Mouse (Mus musculus): ENCODE data around the gene Taok2.

Taok2 gene

GRCm38 (mm10) chr7:126833294-126833693 lies 51.2 kb downstream of the Taok2 start:
- no peak for ATAC-seq (ENCODE audit: insufficient number of reproducible peaks, low FRiP score, low TSS enrichment)

GRCm38 (mm10) chr7:126832036-126832598 lies 52.4 kb downstream of the Taok2 start:
- ATAC-seq (ENCODE audit: insufficient number of reproducible peaks, low FRiP score, low TSS enrichment) = peak; percentile 79; the same call in 1 of the 2 replicates

GRCm38 (mm10) chr7:126831539-126831938 lies 53.0 kb downstream of the Taok2 start, which contains the start of gene 4930451I11Rik:
TSS of gene 4930451I11Rik (minus strand) at chr7:126831639.
- no peak for ATAC-seq (ENCODE audit: insufficient number of reproducible peaks, low FRiP score, low TSS enrichment)

GRCm38 (mm10) chr7:126825952-126826351 lies 58.6 kb downstream of the Taok2 start:
- no peak for ATAC-seq (ENCODE audit: insufficient number of reproducible peaks, low FRiP score, low TSS enrichment)

- ATAC-seq (ENCODE audit: insufficient number of reproducible peaks, low FRiP score, low TSS enrichment) = no peak
Observed at GRCm38 (mm10) chr7:126825403-126825802, 59.1 kb downstream of the Taok2 start.

GRCm38 (mm10) chr7:126823940-126824339 lies 60.6 kb downstream of the Taok2 start:
- no peak for ATAC-seq (ENCODE audit: insufficient number of reproducible peaks, low FRiP score, low TSS enrichment)

GRCm38 (mm10) chr7:126823202-126823711 lies 61.2 kb downstream of the Taok2 start:
- 0 out of 2 replicates have a peak, but pooled peaks have one; percentile 7 for ATAC-seq (ENCODE audit: insufficient number of reproducible peaks, low FRiP score, low TSS enrichment)

GRCm38 (mm10) chr7:126822741-126823140 lies 61.8 kb downstream of the Taok2 start:
- 0 out of 2 replicates have a peak, but pooled peaks have one; percentile 9 for ATAC-seq (ENCODE audit: insufficient number of reproducible peaks, low FRiP score, low TSS enrichment)

- ATAC-seq (ENCODE audit: insufficient number of reproducible peaks, low FRiP score, low TSS enrichment) = peak; percentile 62; the same call in 1 of the 2 replicates
Observed at GRCm38 (mm10) chr7:126821835-126822511, 62.5 kb downstream of the Taok2 start.

GRCm38 (mm10) chr7:126818818-126819217 lies 65.7 kb downstream of the Taok2 start:
- ATAC-seq (ENCODE audit: insufficient number of reproducible peaks, low FRiP score, low TSS enrichment) = no peak

- ATAC-seq (ENCODE audit: insufficient number of reproducible peaks, low FRiP score, low TSS enrichment) = no peak
Observed at GRCm38 (mm10) chr7:126817595-126817994, 66.9 kb downstream of the Taok2 start.

GRCm38 (mm10) chr7:126816494-126816893 lies 68.0 kb downstream of the Taok2 start:
- no peak for ATAC-seq (ENCODE audit: insufficient number of reproducible peaks, low FRiP score, low TSS enrichment)

GRCm38 (mm10) chr7:126815726-126816222 lies 68.7 kb downstream of the Taok2 start:
- ATAC-seq (ENCODE audit: insufficient number of reproducible peaks, low FRiP score, low TSS enrichment) = no peak
